Mouse (Mus musculus): Measurements from ENCODE around the gene Ifnlr1.

Ifnlr1 gene

GRCm38 (mm10) chr4:135685906-135686567 lies at the start of gene Ifnlr1:
TSS of gene Ifnlr1 (plus strand) at chr4:135686287.
- no peak for DNase-seq

DNA sequence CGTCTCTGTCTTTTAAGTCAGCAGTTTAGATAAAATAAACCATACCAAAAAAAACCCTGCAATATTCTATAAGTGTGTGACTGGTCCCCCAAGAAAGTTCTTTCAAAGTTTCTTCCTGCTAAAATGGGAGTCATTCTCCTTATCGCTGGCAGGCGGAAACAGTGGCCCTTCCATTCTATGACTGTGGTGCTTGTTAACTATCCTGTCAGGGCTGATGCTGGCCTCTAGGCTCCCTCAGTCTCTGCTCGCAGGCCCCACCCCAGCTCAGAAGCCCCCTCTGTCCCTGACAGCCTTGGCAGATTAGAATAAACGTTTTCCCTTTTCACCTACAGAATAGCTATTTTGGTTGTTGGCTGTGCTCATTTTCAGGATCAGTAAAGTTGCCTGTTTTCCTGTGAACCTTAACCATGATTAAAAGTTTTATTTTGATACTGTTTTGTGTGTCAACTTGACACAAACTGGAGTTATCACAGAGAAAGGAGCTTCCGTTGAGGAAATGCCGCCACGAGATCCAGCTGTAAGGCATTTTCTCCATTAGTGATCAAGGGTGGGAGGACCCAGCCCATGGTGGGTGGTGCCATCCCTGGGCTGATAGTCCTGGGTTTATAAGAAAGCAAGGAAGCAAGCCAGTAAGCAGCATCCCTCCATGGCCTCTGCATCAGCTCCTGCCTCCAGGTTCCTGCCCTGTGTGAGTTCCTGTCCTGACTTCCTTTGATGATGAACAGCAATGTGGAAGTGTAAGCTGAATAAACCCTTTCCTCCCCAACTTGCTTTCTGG lies 44.6 kb upstream of the Ifnlr1 start:
- peak; percentile 67 for DNase-seq

DNA sequence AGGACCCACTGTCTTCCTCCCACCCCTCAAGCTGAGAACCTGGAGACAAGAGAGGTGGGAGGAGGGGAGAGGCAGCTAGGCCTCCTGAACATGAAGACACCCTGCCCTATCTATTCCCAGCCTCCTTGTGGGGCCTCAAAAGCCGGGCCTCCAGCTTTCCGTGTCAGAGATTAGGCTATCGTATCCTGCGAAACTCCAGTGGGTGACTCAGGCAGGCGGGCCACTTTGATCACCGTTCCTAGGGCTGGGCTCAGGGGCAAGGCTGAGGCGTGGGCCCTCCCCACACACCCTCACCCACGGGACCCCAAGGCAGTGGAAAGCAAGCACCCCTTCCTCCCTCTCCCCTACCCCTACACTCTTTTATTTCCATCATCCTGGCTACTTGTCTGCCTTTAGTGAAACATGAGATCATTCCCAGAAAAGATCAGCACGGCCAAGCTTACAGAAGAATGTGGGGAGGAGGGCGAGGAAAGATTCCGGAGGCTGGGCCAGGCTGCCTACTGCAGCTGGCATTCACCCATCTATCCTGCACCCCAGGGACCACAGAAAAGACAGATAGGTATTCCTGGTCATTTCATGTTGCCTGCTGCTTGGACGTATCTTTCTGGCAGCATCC lies 41.0 kb upstream of the Ifnlr1 start:
- DNase-seq, result peak; percentile 86

- no peak for DNase-seq
Observed at GRCm38 (mm10) chr4:135652966-135653607, 33.0 kb upstream of the Ifnlr1 start.

DNA sequence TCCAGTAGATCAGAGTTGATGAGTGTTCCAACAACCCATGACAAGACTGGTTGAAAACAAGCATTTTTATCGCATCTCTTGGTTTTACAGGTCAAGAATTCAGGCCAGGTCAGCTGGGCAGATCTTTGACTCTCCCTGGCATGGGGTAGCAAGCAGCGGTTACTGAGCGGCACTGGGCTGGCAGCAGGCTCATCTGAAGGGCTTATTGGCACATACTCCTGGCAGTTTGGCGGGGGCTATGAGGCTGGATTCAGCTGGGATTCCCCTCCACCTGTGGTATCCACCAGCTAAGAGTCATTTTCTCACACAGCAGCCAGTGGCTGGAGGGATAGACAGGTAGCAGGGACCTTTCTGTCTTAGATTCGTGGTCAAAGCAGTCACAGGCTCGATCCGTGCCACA lies 32.1 kb upstream of the Ifnlr1 start:
- no peak for DNase-seq

- DNase-seq, result peak; percentile 43
Observed at GRCm38 (mm10) chr4:135655499-135655898, 30.6 kb upstream of the Ifnlr1 start.

GRCm38 (mm10) chr4:135656094-135656589 lies 29.9 kb upstream of the Ifnlr1 start:
- no peak for DNase-seq

DNA sequence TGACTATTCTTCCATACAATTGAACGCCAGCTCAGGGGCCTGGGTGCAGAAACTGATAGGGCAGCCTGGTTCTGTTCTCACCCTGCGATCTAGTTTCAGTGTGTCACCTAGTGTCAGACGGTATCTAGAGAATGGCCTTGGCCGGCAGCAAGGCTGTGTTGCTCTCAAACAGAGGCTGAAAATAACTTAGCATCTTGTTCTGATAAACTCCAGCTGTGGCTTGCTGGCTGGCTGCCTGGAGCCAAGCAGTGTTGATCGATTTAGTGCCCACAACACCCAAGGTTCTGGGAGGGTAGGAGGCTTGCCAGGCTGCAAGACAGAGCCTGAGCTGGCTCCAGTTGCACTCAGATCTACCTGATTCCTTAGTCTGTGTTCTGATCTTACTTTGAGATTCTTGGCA lies 27.6 kb upstream of the Ifnlr1 start:
- no peak for DNase-seq

DNA sequence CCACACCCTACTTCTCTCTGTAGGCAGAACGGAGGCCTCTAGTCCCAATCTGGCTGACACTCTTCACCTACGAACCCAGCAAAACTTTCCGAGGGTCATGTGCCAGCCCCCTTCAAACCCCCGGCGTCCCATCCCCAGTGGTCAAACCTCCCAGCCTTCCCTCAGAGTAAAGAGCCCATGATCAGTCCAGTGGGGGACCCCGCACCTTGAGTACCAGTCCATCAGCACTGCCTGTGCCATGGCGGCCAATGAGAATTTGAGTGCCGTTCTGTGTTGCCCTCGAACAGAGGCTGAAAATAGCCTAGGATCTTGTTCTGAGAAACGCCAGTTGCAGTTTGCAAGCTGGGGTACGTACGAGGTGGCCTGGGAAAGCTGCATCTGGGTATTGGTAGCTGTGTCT lies 27.2 kb upstream of the Ifnlr1 start:
- DNase-seq, result no peak

GRCm38 (mm10) chr4:135661082-135661809 lies 24.8 kb upstream of the Ifnlr1 start:
- no peak for DNase-seq

DNA sequence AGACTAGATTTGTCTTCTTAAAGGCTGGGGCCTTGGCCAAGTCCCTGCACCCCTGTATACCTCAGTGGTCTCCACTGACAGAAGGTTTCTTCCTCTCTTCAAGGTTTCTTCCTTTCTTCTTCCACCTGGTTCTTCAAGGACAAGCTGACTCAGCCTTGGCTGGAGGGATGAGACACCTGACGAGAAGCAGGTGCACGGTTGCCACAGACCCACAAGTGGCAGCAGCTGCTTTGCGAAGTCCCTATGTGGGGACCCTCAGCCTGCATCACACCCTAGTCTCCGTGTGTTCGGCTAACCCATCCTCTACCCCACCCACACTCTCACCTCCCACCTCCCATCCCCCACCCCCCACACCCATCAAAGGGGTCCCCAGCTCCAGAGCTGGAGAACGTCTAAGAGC lies 24.1 kb upstream of the Ifnlr1 start:
- DNase-seq, result no peak

DNA sequence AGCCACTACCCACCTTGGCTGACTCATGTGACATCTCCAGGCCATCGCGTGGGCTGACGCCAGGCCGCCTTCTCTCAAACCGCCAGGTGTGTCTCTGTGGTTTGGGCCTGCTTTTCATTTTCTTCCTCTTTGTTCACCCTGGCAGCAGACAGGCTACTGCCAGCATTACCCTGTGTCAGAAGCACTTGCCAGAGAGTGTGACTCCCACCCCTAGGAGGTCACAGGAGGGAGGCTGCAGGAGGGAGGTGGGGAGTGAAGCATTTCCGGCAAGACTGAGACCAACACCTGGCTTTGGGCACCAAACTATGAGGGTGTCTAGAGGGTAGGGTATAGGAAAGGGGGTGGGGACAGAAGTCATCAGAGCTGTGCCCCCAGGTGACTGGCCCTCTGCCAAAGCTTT lies 21.4 kb upstream of the Ifnlr1 start:
- DNase-seq, result no peak

GRCm38 (mm10) chr4:135666192-135666975 lies 19.7 kb upstream of the Ifnlr1 start:
- peak; percentile 68 for DNase-seq

DNA sequence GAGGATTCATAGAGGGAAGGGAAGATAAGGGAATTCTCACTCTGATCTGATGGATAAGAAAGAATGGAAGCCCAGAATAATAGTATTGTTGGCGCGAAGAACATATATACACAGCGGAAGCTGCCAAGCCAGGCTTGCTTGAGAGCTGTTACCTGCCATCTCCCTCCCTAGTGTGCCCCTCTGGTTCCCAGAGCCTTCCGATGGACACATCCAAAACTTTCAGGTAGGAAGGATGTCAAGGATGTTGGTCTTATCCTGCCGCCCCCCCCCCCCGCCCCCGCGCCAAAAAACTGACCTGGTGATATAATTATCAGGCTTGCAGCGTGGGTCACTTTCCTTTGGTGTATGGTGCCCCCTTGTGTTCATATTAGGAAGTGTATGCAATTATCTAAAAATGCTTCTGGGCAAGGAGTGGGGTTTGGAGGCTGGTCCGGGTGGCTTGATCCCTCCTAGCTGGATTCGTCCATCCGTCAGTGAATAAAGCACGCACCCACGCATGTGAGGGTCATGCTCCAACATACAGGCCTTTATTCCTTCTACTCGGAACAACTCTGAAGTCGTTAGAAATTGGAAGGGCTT lies 18.7 kb upstream of the Ifnlr1 start:
- DNase-seq, result no peak

DNA sequence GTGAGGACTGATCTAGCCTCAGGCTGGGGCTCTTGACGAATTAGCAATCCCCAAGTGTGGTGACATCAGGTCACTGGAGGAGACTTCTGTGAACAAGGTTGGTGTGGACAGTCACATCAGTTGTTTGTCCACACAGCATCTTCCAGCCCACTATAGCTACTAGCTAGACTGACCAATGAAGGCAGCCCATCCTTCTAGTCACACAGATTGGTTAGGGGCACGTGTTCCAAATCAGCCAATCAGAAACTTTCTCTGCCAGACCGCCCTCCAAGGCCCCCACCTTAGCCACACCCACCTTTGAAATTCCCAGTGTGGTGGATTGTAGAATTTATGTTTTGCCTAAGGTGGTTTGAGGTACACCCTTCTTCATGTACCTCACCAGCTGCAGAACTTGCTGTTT lies 12.6 kb upstream of the Ifnlr1 start:
- DNase-seq, result no peak

DNA sequence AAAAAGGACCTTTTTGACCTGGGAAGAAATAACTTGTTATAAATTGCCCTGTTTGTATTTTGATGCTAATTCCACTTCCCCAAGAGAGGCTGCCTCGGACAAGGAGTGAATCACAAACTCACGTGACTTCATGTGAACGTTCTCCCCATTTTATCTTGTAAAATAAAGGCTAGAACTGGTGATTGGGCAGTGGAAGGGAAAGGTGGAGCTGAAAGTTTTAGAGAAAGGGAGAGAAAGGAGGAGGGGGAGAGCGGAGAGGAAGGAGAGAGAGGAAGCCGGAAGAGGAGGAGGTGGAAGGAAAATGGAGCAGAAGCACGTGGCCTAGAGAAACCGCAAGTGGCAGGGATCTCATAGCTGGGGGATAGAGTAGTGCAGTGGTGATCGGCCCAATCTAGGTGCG lies 11.1 kb upstream of the Ifnlr1 start:
- no peak for DNase-seq

DNA sequence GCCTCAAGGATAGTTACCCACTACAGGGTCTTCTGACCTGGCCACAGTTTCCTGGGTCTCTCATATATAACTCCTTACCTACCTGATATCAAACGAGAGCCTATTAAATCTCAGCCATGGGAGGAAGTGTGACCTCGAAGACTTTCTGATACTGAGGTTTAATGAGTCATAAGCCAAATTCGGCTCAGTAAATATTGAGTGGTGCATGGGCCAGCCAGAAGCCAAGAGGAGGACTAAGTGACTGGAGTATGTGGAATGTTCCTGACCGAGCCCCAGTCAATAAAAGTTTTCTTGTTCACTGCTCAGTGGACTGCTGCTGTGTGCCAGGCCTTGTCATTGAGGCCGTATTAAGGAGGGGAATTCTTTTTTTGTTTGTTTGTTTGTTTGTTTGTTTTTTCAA lies 9.6 kb upstream of the Ifnlr1 start:
- no peak for DNase-seq

GRCm38 (mm10) chr4:135679316-135679715 lies 6.8 kb upstream of the Ifnlr1 start:
- no peak for DNase-seq

GRCm38 (mm10) chr4:135681789-135682188 lies 4.3 kb upstream of the Ifnlr1 start:
- no peak for DNase-seq

- peak; percentile 42 for DNase-seq
Observed at GRCm38 (mm10) chr4:135683553-135683952, 2.5 kb upstream of the Ifnlr1 start.

GRCm38 (mm10) chr4:135684731-135685130 lies 1.4 kb upstream of the Ifnlr1 start:
- no peak for DNase-seq

Measured in liver (tissue).